Mouse (Mus musculus): ENCODE data around the gene Mepce.

GRCm38 (mm10) chr5:137831506-137831905 is 44.1 kb upstream of the Mepce start:
- TF ChIP-seq CTCF (IDR thresholded peaks at IDR 0.05; ENCODE audit: low read depth) (no peak), EP300 (IDR thresholded peaks at IDR 0.05; ENCODE audit: low read depth) (no peak)
